Mouse (Mus musculus): ENCODE data around the gene Dusp6. TPM values are rescaled to one million over a fixed set of nuclear protein-coding genes. Genes with fewer than 3 reads are reported as not detected.

The Dusp6 gene
- polyA plus RNA-seq, 1 experiment from 2014 or later: 187 TPM

DNA sequence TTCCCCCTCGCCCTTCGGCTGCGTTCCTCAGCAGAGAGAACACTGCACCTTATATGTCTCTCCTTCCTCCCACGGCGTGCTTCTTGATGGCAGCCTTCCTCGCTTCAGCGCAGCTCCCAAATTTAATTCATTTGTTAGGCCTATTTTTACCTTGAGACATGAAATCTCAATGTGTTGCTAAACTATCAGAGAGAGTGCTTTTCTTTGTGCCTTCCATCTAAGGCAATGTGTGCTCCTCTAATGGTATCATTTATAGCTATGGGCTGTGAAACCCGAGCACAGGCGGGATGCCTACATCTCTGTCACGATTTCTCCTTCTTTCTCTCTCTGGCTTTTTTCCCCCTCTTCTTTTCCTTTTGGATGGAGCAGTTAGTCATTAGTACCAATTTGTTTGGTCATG, 47.2 kb downstream of the Dusp6 start:
- Histone ChIP-seq H3K9ac (ENCODE audit: low read length) (no peak overlapping the region), H3K4me3 (ENCODE audit: low read depth, low read length) (no peak overlapping the region), H3K4me2 (ENCODE audit: low read depth, severe bottlenecking) (no peak overlapping the region), H3K9me3 (ENCODE audit: control insufficient read depth, low read length) (no peaks in the 10 kb centered on the region), H3K4me1 (ENCODE audit: control insufficient read depth, insufficient read depth, low read length) (no peaks in the 10 kb centered on the region), H3K27ac (replicated peaks; ENCODE audit: low read depth, low read length) (no peak overlapping the region), H3K27me3 (ENCODE audit: control insufficient read depth, insufficient read depth, low read length) (no peaks in the 10 kb centered on the region), H3K36me3 (ENCODE audit: control insufficient read depth, insufficient read depth, low read length) (no peaks in the 10 kb centered on the region)
- DNase-seq (ENCODE audit: low spot score) (no peak), ATAC-seq (ENCODE audit: insufficient number of reproducible peaks, low FRiP score, low TSS enrichment, low read depth) (no peak)
- 80% methylated on average over 10 of the region's 10 CpGs for WGBS

DNA sequence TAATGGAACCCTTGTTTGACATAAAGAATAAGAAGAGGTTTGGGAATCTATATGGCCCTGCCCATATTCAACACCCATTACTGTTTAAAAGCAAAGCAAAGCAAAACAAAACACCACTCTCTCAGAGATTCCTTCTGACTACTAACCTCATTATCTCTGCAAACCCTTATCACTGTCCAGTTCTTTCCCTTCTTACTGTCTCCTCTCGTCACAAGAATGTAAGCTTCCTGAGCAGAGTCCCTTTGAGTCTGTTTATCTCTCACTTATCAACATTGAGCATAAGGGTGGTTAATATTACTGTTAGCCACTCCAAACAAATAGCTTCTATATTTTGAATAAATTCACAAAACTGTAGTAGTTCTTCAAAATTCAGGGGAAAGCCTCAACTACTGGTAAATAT, 48.9 kb downstream of the Dusp6 start:
- H3K4me2 ChIP-seq (ENCODE audit: low read depth, severe bottlenecking): no peak overlapping the region
- DNase-seq (ENCODE audit: low spot score): no peak
- no peaks in the 10 kb centered on the region for H3K4me1 ChIP-seq (ENCODE audit: control insufficient read depth, insufficient read depth, low read length)
- WGBS: 83% methylated on average over 1 of the region's 1 CpGs
- no peak for ATAC-seq (ENCODE audit: insufficient number of reproducible peaks, low FRiP score, low TSS enrichment, low read depth)
- no peak overlapping the region for H3K9ac ChIP-seq (ENCODE audit: low read length)
- no peak overlapping the region for H3K4me3 ChIP-seq (ENCODE audit: low read depth, low read length)
- H3K27ac ChIP-seq (replicated peaks; ENCODE audit: low read depth, low read length): no peak overlapping the region
- no peaks in the 10 kb centered on the region for H3K36me3 ChIP-seq (ENCODE audit: control insufficient read depth, insufficient read depth, low read length)
- H3K9me3 ChIP-seq (ENCODE audit: control insufficient read depth, low read length): no peaks in the 10 kb centered on the region
- no peaks in the 10 kb centered on the region for H3K27me3 ChIP-seq (ENCODE audit: control insufficient read depth, insufficient read depth, low read length)

- no peak overlapping the region for H3K9ac ChIP-seq (ENCODE audit: low read length)
- no peaks in the 10 kb centered on the region for H3K27me3 ChIP-seq (ENCODE audit: control insufficient read depth, insufficient read depth, low read length)
- no peak overlapping the region for H3K4me3 ChIP-seq (ENCODE audit: low read depth, low read length)
- no peak overlapping the region; the same call in 1 of the 2 replicates for H3K4me2 ChIP-seq (ENCODE audit: low read depth, severe bottlenecking)
- H3K36me3 ChIP-seq (ENCODE audit: control insufficient read depth, insufficient read depth, low read length): no peaks in the 10 kb centered on the region
- WGBS: 76% methylated on average over 7 of the region's 7 CpGs
- no peaks in the 10 kb centered on the region for H3K4me1 ChIP-seq (ENCODE audit: control insufficient read depth, insufficient read depth, low read length)
- no peak for ATAC-seq (ENCODE audit: insufficient number of reproducible peaks, low FRiP score, low TSS enrichment, low read depth)
- DNase-seq (ENCODE audit: low spot score): no peak
- H3K9me3 ChIP-seq (ENCODE audit: control insufficient read depth, low read length): no peaks in the 10 kb centered on the region
- no peak overlapping the region for H3K27ac ChIP-seq (replicated peaks; ENCODE audit: low read depth, low read length)
These were observed 51.3 kb downstream of the Dusp6 start for GRCm38 (mm10) chr10:99314366-99314765.

DNA sequence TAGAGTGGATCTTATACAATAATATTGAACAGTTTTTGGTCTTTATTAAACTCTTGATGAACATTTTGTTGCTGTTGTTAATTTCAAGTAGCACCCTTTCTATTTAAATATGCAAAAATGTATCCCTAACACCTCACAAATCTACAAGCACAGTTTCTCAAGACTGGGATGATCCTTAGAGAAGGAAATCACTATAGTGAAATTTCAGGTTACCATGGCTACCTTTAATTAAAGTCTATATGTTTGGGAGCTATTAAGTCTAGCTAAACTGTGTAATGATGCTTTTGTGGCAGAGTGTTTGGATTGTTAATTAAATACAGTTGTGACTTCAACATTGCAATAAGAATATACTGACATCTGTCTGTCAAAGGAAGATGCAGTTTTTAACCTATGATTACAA, 54.0 kb downstream of the Dusp6 start:
- no peaks in the 10 kb centered on the region for H3K9me3 ChIP-seq (ENCODE audit: control insufficient read depth, low read length)
- ATAC-seq (ENCODE audit: insufficient number of reproducible peaks, low FRiP score, low TSS enrichment, low read depth): no peak

More for the DNA sequence above, 54.0 kb downstream of the Dusp6 start:
- no peak overlapping the region for H3K4me2 ChIP-seq (ENCODE audit: low read depth, severe bottlenecking)
- no peak for DNase-seq (ENCODE audit: low spot score)
- no peaks in the 10 kb centered on the region for H3K27me3 ChIP-seq (ENCODE audit: control insufficient read depth, insufficient read depth, low read length)
- no peak overlapping the region for H3K4me3 ChIP-seq (ENCODE audit: low read depth, low read length)
- no peak overlapping the region for H3K9ac ChIP-seq (ENCODE audit: low read length)
- H3K36me3 ChIP-seq (ENCODE audit: control insufficient read depth, insufficient read depth, low read length): no peaks in the 10 kb centered on the region
- no peak overlapping the region for H3K27ac ChIP-seq (replicated peaks; ENCODE audit: low read depth, low read length)
- H3K4me1 ChIP-seq (ENCODE audit: control insufficient read depth, insufficient read depth, low read length): no peaks in the 10 kb centered on the region

Other genes starting within 250 kb of the Dusp6 start
- 48.3 and 48.4 TPM in 2 replicates for gene Poc1b, start 156.2 kb upstream of the Dusp6 start, polyA plus RNA-seq (2014; fragmentation: Nextera tagmentation; extraction: Ambion mirVana)
- 5.8 and 8.0 TPM in 2 replicates for gene Galnt4, start 155.1 kb upstream of the Dusp6 start, polyA plus RNA-seq (2014; fragmentation: Nextera tagmentation; extraction: Ambion mirVana)
- gene Phxr2, start 136.9 kb upstream of the Dusp6 start, polyA plus RNA-seq (2014; fragmentation: Nextera tagmentation; extraction: Ambion mirVana): not detected in 2 replicates